Mouse (Mus musculus) E14TG2a.4 (cell line): ENCODE measurements around the gene Rnasek.

Experiments used
- CTCF ChIP-seq: conservative IDR thresholded peaks from 2 replicates; pipeline ENCODE4 v1.5.1; 2014; ENCODE audit warnings: low read length
- POU5F1 ChIP-seq: IDR thresholded peaks from 2 replicates; pipeline ENCODE4 v1.6.1; 2014; ENCODE audit warnings: low read length, borderline replicate concordance

DNA sequence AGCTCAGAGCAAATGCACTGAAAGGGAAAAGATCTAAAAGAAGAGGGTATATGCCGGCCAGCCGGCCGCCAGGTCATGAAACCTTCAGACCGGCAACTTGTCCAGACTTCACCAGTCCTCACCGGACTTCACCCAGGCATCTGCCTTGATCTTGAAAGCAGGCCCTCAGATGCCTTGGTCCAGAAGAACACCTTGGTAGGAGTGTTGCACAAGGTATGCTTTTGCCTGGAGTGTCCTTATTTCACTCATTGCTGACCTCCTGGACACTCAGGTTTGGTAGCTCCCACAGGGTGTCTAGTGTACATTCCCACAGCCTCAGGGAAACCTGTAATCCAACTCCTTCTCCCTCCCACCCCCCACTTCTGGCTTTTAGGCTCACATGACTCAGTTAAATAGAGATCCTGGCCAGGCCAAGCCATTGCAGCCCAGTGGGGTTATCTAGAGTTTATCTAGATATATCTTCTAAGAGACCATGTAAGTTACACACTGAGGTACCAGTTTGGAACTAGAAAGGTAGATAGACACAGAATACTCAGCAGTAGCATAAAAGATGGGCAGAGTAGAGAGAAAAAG is 39.5 kb downstream of the Rnasek start:
- TF ChIP-seq CTCF (no peak), POU5F1 (no peak)
